Mouse (Mus musculus): ENCODE measurements at regions not wholly inside any gene's neighbourhood (a gene's known extent, or its start where the extent isn't known, plus 50 kb on each side); places are given as distances from the start of the nearest gene placed in this dataset.

GRCm38 (mm10) chr13:26338795-26339194 lies 431.2 kb downstream of the Hdgfl1 start:
- no peaks in the 10 kb centered on the region for H3K79me2 ChIP-seq (replicated peaks; ENCODE audit: control insufficient read depth, insufficient read depth, low read length)
- H3K27me3 ChIP-seq (ENCODE audit: control insufficient read depth, insufficient read depth, low read length), result no peaks in the 10 kb centered on the region
- intact Hi-C loops (cut with DNase I), result no loop called here
- no peak for DNase-seq
- no peaks in the 10 kb centered on the region; the same call in 1 of the 2 replicates for H3K4me1 ChIP-seq (ENCODE audit: control insufficient read depth, insufficient read depth, low read length)
- no peak overlapping the region for H3K4me3 ChIP-seq
- H3K36me3 ChIP-seq (ENCODE audit: control insufficient read depth, insufficient read depth, low read length), result no peaks in the 10 kb centered on the region
- H3K27ac ChIP-seq, result no peak overlapping the region
- no peak overlapping the region for H3K9ac ChIP-seq (ENCODE audit: low read depth, low read length)
- 53% methylated on average over 3 of the region's 3 CpGs for WGBS
- TF ChIP-seq POLR2A (IDR thresholded peaks at IDR 0.05; ENCODE audit: insufficient read depth, low read depth, low read length) (no peak), CTCF (IDR thresholded peaks at IDR 0.05) (no peak), EP300 (IDR thresholded peaks at IDR 0.05; ENCODE audit: insufficient read depth, low read depth, low read length) (no peak)

GRCm38 (mm10) chr13:26325066-26325465 lies 444.9 kb downstream of the Hdgfl1 start:
- WGBS, result 86% methylated on average over 3 of the region's 3 CpGs
- Histone ChIP-seq H3K36me3 (ENCODE audit: control insufficient read depth, insufficient read depth, low read length) (no peaks in the 10 kb centered on the region), H3K79me2 (replicated peaks; ENCODE audit: control insufficient read depth, insufficient read depth, low read length) (no peaks in the 10 kb centered on the region), H3K27me3 (ENCODE audit: control insufficient read depth, insufficient read depth, low read length) (no peaks in the 10 kb centered on the region), H3K4me1 (ENCODE audit: control insufficient read depth, insufficient read depth, low read length) (no peaks in the 10 kb centered on the region), H3K27ac (no peak overlapping the region), H3K9ac (ENCODE audit: low read depth, low read length) (no peak overlapping the region), H3K4me3 (no peak overlapping the region)
- TF ChIP-seq CTCF (IDR thresholded peaks at IDR 0.05) (no peak), EP300 (IDR thresholded peaks at IDR 0.05; ENCODE audit: insufficient read depth, low read depth, low read length) (no peak), POLR2A (IDR thresholded peaks at IDR 0.05; ENCODE audit: insufficient read depth, low read depth, low read length) (no peak)
- intact Hi-C loops (cut with DNase I), result no loop called here
- no peak for DNase-seq

GRCm38 (mm10) chr13:26324633-26325032 lies 445.3 kb downstream of the Hdgfl1 start:
- H3K36me3 ChIP-seq (ENCODE audit: control insufficient read depth, insufficient read depth, low read length), result no peaks in the 10 kb centered on the region
- WGBS, result 88% methylated on average over 6 of the region's 6 CpGs
- intact Hi-C loops (cut with DNase I), result no loop called here
- H3K4me1 ChIP-seq (ENCODE audit: control insufficient read depth, insufficient read depth, low read length), result no peaks in the 10 kb centered on the region
- no peak overlapping the region for H3K9ac ChIP-seq (ENCODE audit: low read depth, low read length)
- no peaks in the 10 kb centered on the region for H3K79me2 ChIP-seq (replicated peaks; ENCODE audit: control insufficient read depth, insufficient read depth, low read length)
- H3K27ac ChIP-seq, result no peak overlapping the region
- H3K4me3 ChIP-seq, result no peak overlapping the region
- TF ChIP-seq POLR2A (IDR thresholded peaks at IDR 0.05; ENCODE audit: insufficient read depth, low read depth, low read length) (no peak), EP300 (IDR thresholded peaks at IDR 0.05; ENCODE audit: insufficient read depth, low read depth, low read length) (no peak), CTCF (IDR thresholded peaks at IDR 0.05) (no peak)
- DNase-seq, result no peak
- no peaks in the 10 kb centered on the region for H3K27me3 ChIP-seq (ENCODE audit: control insufficient read depth, insufficient read depth, low read length)

GRCm38 (mm10) chr13:26318557-26318956 lies 451.4 kb downstream of the Hdgfl1 start:
- no peak for DNase-seq
- no peak overlapping the region for H3K9ac ChIP-seq (ENCODE audit: low read depth, low read length)
- no peak overlapping the region for H3K4me3 ChIP-seq
- H3K36me3 ChIP-seq (ENCODE audit: control insufficient read depth, insufficient read depth, low read length), result no peaks in the 10 kb centered on the region
- no peaks in the 10 kb centered on the region for H3K79me2 ChIP-seq (replicated peaks; ENCODE audit: control insufficient read depth, insufficient read depth, low read length)
- intact Hi-C loops (cut with DNase I), result no loop called here
- TF ChIP-seq EP300 (IDR thresholded peaks at IDR 0.05; ENCODE audit: insufficient read depth, low read depth, low read length) (no peak), CTCF (IDR thresholded peaks at IDR 0.05) (no peak), POLR2A (IDR thresholded peaks at IDR 0.05; ENCODE audit: insufficient read depth, low read depth, low read length) (no peak)
- WGBS, result 86% methylated on average over 5 of the region's 5 CpGs
- H3K27ac ChIP-seq, result no peak overlapping the region
- H3K4me1 ChIP-seq (ENCODE audit: control insufficient read depth, insufficient read depth, low read length), result no peaks in the 10 kb centered on the region
- H3K27me3 ChIP-seq (ENCODE audit: control insufficient read depth, insufficient read depth, low read length), result no peaks in the 10 kb centered on the region

GRCm38 (mm10) chr13:26312246-26313010 lies 457.5 kb downstream of the Hdgfl1 start:
- Histone ChIP-seq H3K27ac (no peak overlapping the region), H3K4me3 (no peak overlapping the region), H3K79me2 (replicated peaks; ENCODE audit: control insufficient read depth, insufficient read depth, low read length) (no peaks in the 10 kb centered on the region), H3K9ac (ENCODE audit: low read depth, low read length) (no peak overlapping the region), H3K4me1 (ENCODE audit: control insufficient read depth, insufficient read depth, low read length) (no peaks in the 10 kb centered on the region), H3K27me3 (ENCODE audit: control insufficient read depth, insufficient read depth, low read length) (no peaks in the 10 kb centered on the region), H3K36me3 (ENCODE audit: control insufficient read depth, insufficient read depth, low read length) (no peaks in the 10 kb centered on the region)
- no peak for DNase-seq
- no peak for TF ChIP-seq EP300 (IDR thresholded peaks at IDR 0.05; ENCODE audit: insufficient read depth, low read depth, low read length)
- TF ChIP-seq CTCF (IDR thresholded peaks at IDR 0.05), result no peak
- TF ChIP-seq POLR2A (IDR thresholded peaks at IDR 0.05; ENCODE audit: insufficient read depth, low read depth, low read length), result no peak
- intact Hi-C loops (cut with DNase I), result no loop called here
- WGBS, result 64% methylated on average over 7 of the region's 7 CpGs

- no peaks in the 10 kb centered on the region for H3K27me3 ChIP-seq (ENCODE audit: control insufficient read depth, insufficient read depth, low read length)
- no peaks in the 10 kb centered on the region for H3K36me3 ChIP-seq (ENCODE audit: control insufficient read depth, insufficient read depth, low read length)
- DNase-seq, result no peak
- WGBS, result 72% methylated on average over 3 of the region's 3 CpGs
- H3K27ac ChIP-seq, result no peak overlapping the region
- H3K79me2 ChIP-seq (replicated peaks; ENCODE audit: control insufficient read depth, insufficient read depth, low read length), result no peaks in the 10 kb centered on the region
- H3K4me3 ChIP-seq, result no peak overlapping the region
- no peak overlapping the region for H3K9ac ChIP-seq (ENCODE audit: low read depth, low read length)
- intact Hi-C loops (cut with DNase I), result no loop called here
- no peaks in the 10 kb centered on the region for H3K4me1 ChIP-seq (ENCODE audit: control insufficient read depth, insufficient read depth, low read length)
- TF ChIP-seq EP300 (IDR thresholded peaks at IDR 0.05; ENCODE audit: insufficient read depth, low read depth, low read length), result no peak
- TF ChIP-seq CTCF (IDR thresholded peaks at IDR 0.05), result no peak
- no peak for TF ChIP-seq POLR2A (IDR thresholded peaks at IDR 0.05; ENCODE audit: insufficient read depth, low read depth, low read length)
Observed at GRCm38 (mm10) chr13:26284073-26284444, 485.9 kb downstream of the Hdgfl1 start.
